1 mouse cellular context compared by ENCODE assay signal in the genomic region with DNA sequence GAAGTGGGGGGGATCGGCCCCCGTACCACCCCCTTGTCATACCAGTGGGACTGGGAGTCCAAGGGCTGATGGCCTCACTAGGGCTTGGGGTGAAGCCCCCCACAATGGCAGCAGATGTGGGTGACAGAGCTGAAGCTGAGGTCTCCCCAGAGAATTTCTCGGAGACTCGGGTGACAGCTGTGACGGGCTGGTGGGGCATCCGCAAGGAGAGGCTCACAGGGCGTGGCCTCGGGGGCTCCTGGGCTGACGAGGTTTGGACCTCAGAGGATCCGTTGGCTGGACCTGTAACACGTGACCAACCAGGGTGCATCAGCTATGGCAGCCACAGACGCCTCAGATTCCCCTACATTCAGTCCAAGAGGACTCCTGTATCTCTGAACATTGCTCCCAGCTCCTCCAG.
A peak's percentile ranks its signal among the peaks of the same experiment; 100 is the strongest.
TF ChIP-seq lines count a peak whose summit lies in the region.

No protein-coding gene starts in this region.

TF ChIP-seq in CH12.LX, 34 proteins besides CTCF, POLR2A, EP300 and RAD21 (continued from another document):
- TF ChIP-seq USF1 (IDR thresholded peaks at IDR 0.05; ENCODE audit: low read depth, low read length): peak; percentile 34; the same call in 1 of the 2 replicates
